Mouse (Mus musculus) cerebellum, postnatal 4 days (tissue): ENCODE results near the gene Oas1c.

Experiments
- DNase-seq, 2 experiments: peaks; one replicate each; pipeline ENCODE4 v3.0.0; 2022; ENCODE audit warnings: low spot score in 2 of 2, mixed read lengths in 1 of 2

Gene Oas1c

GRCm38 (mm10) chr5:120781646-120782045 lies 30.7 kb downstream of the Oas1c start:
- DNase-seq: no peak

- no peak for DNase-seq
Measured at GRCm38 (mm10) chr5:120779922-120780321, 32.4 kb downstream of the Oas1c start.

- DNase-seq: no peak
Measured at GRCm38 (mm10) chr5:120778941-120779340, 33.4 kb downstream of the Oas1c start.

- DNase-seq: no peak
Measured at GRCm38 (mm10) chr5:120777478-120777877, 34.8 kb downstream of the Oas1c start, which contains the start of gene Oas3. TSS of gene Oas3 (minus strand) at chr5:120777661.

DNA sequence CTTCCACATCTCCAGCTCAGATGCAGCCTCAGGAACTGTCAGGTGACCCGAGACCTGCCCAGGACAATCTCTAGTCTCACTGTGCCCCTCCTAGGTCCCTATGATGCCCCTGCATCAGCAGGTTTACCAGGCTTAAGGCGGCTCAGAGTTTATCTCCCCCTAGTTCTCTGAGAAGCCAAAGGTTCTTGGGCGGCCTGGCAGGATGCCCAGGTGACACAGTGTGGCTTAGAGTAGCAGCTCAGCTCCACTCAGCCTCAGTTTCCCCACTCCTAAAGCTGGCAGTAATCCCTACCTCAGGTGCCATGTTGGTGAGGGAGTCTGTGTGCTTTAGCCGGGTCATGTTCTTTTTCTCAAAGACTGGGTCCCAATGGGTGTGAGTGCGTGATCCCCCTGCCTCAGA lies 35.5 kb downstream of the Oas1c start:
- no peak for DNase-seq

GRCm38 (mm10) chr5:120775287-120775985 lies 36.9 kb downstream of the Oas1c start:
- no peak for DNase-seq

DNA sequence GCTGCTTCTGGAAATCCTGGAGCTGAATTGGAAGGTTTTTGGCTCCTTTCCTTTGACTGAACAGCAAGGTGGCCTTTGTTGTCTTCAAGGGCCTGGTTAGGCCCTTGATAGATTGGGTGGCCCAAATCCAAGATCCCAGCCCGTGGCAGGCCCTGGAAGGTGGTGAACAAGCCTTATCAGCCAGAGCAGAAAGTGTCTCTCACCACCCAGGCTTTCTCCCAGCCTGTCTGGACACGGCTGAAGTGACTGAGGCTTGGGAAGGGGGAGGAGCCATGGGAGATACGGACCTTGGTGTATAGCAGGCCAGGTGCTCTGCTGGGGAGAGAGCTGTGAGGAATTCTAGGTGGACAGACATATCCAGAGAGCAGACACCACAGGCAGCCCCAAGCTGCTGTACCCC lies 42.9 kb downstream of the Oas1c start:
- DNase-seq: no peak

DNA sequence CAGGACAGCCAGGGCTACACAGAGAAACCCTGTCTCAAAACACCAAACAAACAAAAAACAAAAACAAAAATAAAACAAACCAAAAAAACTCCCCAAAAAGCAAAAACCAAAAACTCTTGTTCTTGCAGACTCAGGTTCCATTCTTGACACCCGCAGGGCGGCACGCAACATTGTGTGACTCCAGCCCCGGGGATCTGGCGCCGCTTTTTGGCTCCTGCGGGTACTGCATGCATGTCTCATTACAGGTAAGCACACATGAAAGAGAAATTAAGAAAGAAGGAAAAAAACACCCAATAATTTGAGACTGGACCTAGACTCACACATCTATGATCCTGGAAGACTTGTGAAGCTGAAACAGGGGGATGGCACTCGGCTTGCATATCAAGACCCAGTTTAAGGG lies 47.3 kb downstream of the Oas1c start:
- no peak for DNase-seq

- DNase-seq: peak in 1 of 2 experiments; percentile 30
Measured at GRCm38 (mm10) chr5:120761901-120762300, 50.4 kb downstream of the Oas1c start.

DNA sequence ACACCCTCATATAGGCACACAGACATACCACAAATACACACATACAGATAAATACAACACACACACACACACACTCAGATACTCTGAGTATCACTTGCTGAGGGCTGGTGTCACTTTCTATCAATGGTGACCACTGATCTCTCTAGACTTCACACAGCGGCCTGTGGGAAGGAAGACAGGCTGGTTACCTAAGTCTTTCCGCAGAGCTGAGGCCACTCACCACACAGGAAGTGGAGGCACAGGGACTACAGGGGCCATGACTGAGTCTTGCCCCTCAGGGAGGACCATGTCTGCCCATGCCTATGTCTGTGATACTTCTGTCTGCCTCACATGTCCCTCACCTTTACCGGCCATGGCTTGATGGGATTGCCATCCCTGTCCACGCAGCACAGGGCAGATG lies 58.1 kb downstream of the Oas1c start:
- no peak for DNase-seq

DNA sequence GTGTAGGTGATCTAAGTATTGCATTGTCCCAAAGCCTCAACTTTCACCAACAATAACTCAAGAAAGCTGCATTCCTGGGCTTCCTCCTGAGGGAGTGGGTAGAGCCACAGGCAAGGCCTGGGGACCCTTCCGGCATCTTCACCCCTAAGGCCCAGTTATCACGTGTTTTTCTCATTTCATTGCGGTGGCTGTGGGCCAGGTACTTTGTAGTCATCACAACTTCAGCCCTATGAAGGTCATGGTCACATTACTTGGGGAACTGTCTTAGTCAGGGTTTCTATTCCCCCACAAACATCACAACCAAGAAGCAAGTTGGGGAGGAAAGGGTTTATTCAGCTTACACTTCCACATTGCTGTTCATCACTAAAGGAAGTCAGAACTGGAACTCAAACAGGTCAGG lies 59.5 kb downstream of the Oas1c start:
- DNase-seq: no peak

DNA sequence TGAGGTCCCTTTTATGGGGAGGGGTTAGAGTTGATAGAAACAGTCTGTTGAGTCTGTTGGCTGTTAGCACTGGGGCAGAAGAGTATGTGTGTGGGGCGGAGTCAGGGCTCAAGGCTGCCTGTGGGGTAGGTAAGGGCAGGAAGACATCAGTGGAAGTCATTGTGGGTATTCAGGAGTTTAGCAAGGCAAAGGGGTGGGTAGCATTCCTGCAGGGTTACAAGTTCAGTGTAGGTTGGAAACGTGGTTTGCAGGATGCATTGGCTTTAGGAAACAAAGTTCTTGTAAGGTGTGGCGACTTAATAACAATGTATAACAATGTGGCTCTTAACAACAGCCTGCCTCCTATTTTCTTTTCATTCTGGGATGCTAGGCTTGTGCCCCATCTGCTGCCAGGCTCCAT lies 61.1 kb downstream of the Oas1c start:
- DNase-seq: no peak
